In genomic region chr4:135297931-135298546, GRCm38 (mm10) we compare ENCODE assay signal across 8 mouse cellular contexts. TPM values are rescaled to one million over a fixed set of nuclear protein-coding genes. Genes with fewer than 3 reads are reported as not detected.
DNase-seq lines count a peak whose midpoint lies in the region; ATAC-seq and TF ChIP-seq lines count a peak whose summit lies in the region.

No protein-coding gene starts in this region.

- ATAC-seq in kidney, postnatal 0 days (replicated peaks; ENCODE audit: low FRiP score, low read depth), result no peak
- ATAC-seq in heart, embryonic 11.5 days (replicated peaks; ENCODE audit: insufficient number of reproducible peaks, low FRiP score, low TSS enrichment), result peak; percentile 32; the same call in 1 of the 2 replicates
- no peak for ATAC-seq in erythroid progenitor cell, adult 5-6 weeks (replicated peaks; ENCODE audit: low FRiP score, poor library complexity, severe bottlenecking)

- no peak for DNase-seq in kidney, postnatal 0 days (ENCODE audit: low spot score)
- DNase-seq in kidney, adult 11 months, result no peak
- DNase-seq in cerebellum, postnatal 25 days, result peak; percentile 21 to 49
- peak; percentile 77 for DNase-seq in left cerebral cortex, adult 11 months (ENCODE audit: low spot score)
- peak; percentile 76 for DNase-seq in lung, postnatal 36 days
- DNase-seq in urinary bladder, postnatal 36 days (ENCODE audit: low spot score in 2 of 2), result no peak

- H3K27ac ChIP-seq in kidney, postnatal 0 days, result no peak overlapping the region
- H3K27ac ChIP-seq in heart, embryonic 11.5 days (ENCODE audit: low read depth, low read length), result peak overlapping the region; percentile 65

- H3K27me3 ChIP-seq in kidney, postnatal 0 days (ENCODE audit: insufficient read depth, low read length), result no peaks in the 10 kb centered on the region
- H3K27me3 ChIP-seq in heart, embryonic 11.5 days (ENCODE audit: control insufficient read depth, insufficient read depth, low read length), result no peaks in the 10 kb centered on the region

- WGBS in kidney, postnatal 0 days, result 73% methylated on average over 15 of the region's 15 CpGs
- WGBS in heart, embryonic 11.5 days (ENCODE audit: insufficient replicate concordance), result 63% methylated on average over 15 of the region's 15 CpGs

- TF ChIP-seq CTCF in kidney, postnatal 0 days (IDR thresholded peaks at IDR 0.05; ENCODE audit: low read depth), result no peak

- H3K9me3 ChIP-seq in kidney, postnatal 0 days (replicated peaks; ENCODE audit: low read length), result no peaks in the 10 kb centered on the region
- no peaks in the 10 kb centered on the region for H3K9me3 ChIP-seq in heart, embryonic 11.5 days (replicated peaks; ENCODE audit: control insufficient read depth, low read length)

- no peak overlapping the region for H3K4me3 ChIP-seq in kidney, postnatal 0 days (replicated peaks; ENCODE audit: low read depth, low read length)
- no peak overlapping the region for H3K4me3 ChIP-seq in heart, embryonic 11.5 days (ENCODE audit: low read depth, low read length)

- no peaks in the 10 kb centered on the region for H3K36me3 ChIP-seq in kidney, postnatal 0 days (ENCODE audit: insufficient read depth, low read length)
- no peaks in the 10 kb centered on the region for H3K36me3 ChIP-seq in heart, embryonic 11.5 days (ENCODE audit: control insufficient read depth, insufficient read depth, low read length)

- H3K4me1 ChIP-seq in kidney, postnatal 0 days (replicated peaks; ENCODE audit: insufficient read depth, low read length), result 0 out of 2 replicates have a peak, but pooled peaks cover 7% of the 10 kb centered on the region
- peaks cover 13% of the 10 kb centered on the region for H3K4me1 ChIP-seq in heart, embryonic 11.5 days (ENCODE audit: control insufficient read depth, insufficient read depth, low read length)

- 0 out of 2 replicates have a peak overlapping the region, but pooled peaks have one; percentile 5 for H3K9ac ChIP-seq in kidney, postnatal 0 days (ENCODE audit: low read depth, low read length)
- peak overlapping the region; percentile 58; the same call in 1 of the 2 replicates for H3K9ac ChIP-seq in heart, embryonic 11.5 days (ENCODE audit: low read depth, low read length)

- no peak overlapping the region for H3K4me2 ChIP-seq in kidney, postnatal 0 days (ENCODE audit: low read length)
- H3K4me2 ChIP-seq in heart, embryonic 11.5 days, result no peak overlapping the region

RNA-seq across cellular contexts. Expression of gene Clic4, which starts 25.4 kb away (rescaled TPM):
- 147 and 166 TPM in 2 replicates for polyA plus RNA-seq in kidney, postnatal 0 days (2015; fragmentation: Nextera tagmentation; extraction: Ambion mirVana)
- polyA plus RNA-seq in heart, embryonic 11.5 days (2014; fragmentation: Nextera tagmentation; extraction: Ambion mirVana), result 156 and 251 TPM in 2 replicates
- 121 and 125 TPM in 2 replicates for total RNA-seq in erythroid progenitor cell, adult 5-6 weeks (2015; ENCODE audit: low replicate concordance)
- 139 and 144 TPM in 2 replicates for total RNA-seq in erythroid progenitor cell, adult 5-6 weeks (2017; ENCODE audit: low replicate concordance)

RNA-seq across cellular contexts. Expression of gene Srrm1, which starts 55.1 kb away (rescaled TPM):
- polyA plus RNA-seq in kidney, postnatal 0 days (2015; fragmentation: Nextera tagmentation; extraction: Ambion mirVana), result 183 and 203 TPM in 2 replicates
- 143 and 183 TPM in 2 replicates for polyA plus RNA-seq in heart, embryonic 11.5 days (2014; fragmentation: Nextera tagmentation; extraction: Ambion mirVana)
- total RNA-seq in erythroid progenitor cell, adult 5-6 weeks (2015; ENCODE audit: low replicate concordance), result 418 and 448 TPM in 2 replicates
- 382 and 462 TPM in 2 replicates for total RNA-seq in erythroid progenitor cell, adult 5-6 weeks (2017; ENCODE audit: low replicate concordance)

Comparison
In these comparisons a context has a peak if more than half of its experiments do, and no peak if none do; other contexts are left out.
1. DNase-seq: peak in cerebellum, postnatal 25 days (2 of 2), left cerebral cortex, adult 11 months (single experiment) and lung, postnatal 36 days (single experiment); none in kidney, postnatal 0 days (single experiment), kidney, adult 11 months (single experiment) and urinary bladder, postnatal 36 days (0 of 2).